Mouse (Mus musculus): ENCODE data around the gene Haus8. TPM values are rescaled to one million over a fixed set of nuclear protein-coding genes. Genes with fewer than 3 reads are reported as not detected.
"Not testable (repeated sequence)": the region's sequence is repeated elsewhere in the genome, so short reads cannot be mapped to it uniquely, and the experiment has no call there.

Haus8 gene
- polyA plus RNA-seq, 1 experiment from 2014 or later: 64.4 TPM

- no peak overlapping the region for H3K27ac ChIP-seq (replicated peaks; ENCODE audit: low read depth, low read length)
- H3K4me1 ChIP-seq (ENCODE audit: control insufficient read depth, insufficient read depth, low read length): no peaks in the 10 kb centered on the region
- ATAC-seq (replicated peaks; ENCODE audit: insufficient number of reproducible peaks, low FRiP score, low TSS enrichment, low read depth): no peak
- DNase-seq (ENCODE audit: low spot score): no peak
- H3K4me3 ChIP-seq (ENCODE audit: low read depth, low read length): no peak overlapping the region
- no peaks in the 10 kb centered on the region for H3K27me3 ChIP-seq (ENCODE audit: control insufficient read depth, insufficient read depth, low read length)
- no peak overlapping the region for H3K4me2 ChIP-seq (ENCODE audit: low read depth, low read length)
- H3K36me3 ChIP-seq (replicated peaks; ENCODE audit: control insufficient read depth, insufficient read depth, low read depth, low read length): no peaks in the 10 kb centered on the region; the same call in 1 of the 2 replicates
- whole genome bisulfite sequencing: 79% methylated on average over 2 of the region's 2 CpGs
- H3K9ac ChIP-seq (replicated peaks; ENCODE audit: low read length): no peak overlapping the region
- H3K9me3 ChIP-seq (replicated peaks; ENCODE audit: control insufficient read depth, low read length): no peaks in the 10 kb centered on the region
Measured at GRCm38 (mm10) chr8:71296188-71296621, 23.5 kb upstream of the Haus8 start.

GRCm38 (mm10) chr8:71293930-71294329 is 21.2 kb upstream of the Haus8 start:
- not testable (repeated sequence) for H3K4me2 ChIP-seq (ENCODE audit: low read depth, low read length); H3K4me3 ChIP-seq (ENCODE audit: low read depth, low read length); DNase-seq (ENCODE audit: low spot score); H3K9ac ChIP-seq (replicated peaks; ENCODE audit: low read length); ATAC-seq (replicated peaks; ENCODE audit: insufficient number of reproducible peaks, low FRiP score, low TSS enrichment, low read depth); H3K9me3 ChIP-seq (replicated peaks; ENCODE audit: control insufficient read depth, low read length); H3K4me1 ChIP-seq (ENCODE audit: control insufficient read depth, insufficient read depth, low read length); H3K27ac ChIP-seq (replicated peaks; ENCODE audit: low read depth, low read length); H3K27me3 ChIP-seq (ENCODE audit: control insufficient read depth, insufficient read depth, low read length); H3K36me3 ChIP-seq (replicated peaks; ENCODE audit: control insufficient read depth, insufficient read depth, low read depth, low read length)
- WGBS: 91% methylated on average over 3 of the region's 3 CpGs

DNA sequence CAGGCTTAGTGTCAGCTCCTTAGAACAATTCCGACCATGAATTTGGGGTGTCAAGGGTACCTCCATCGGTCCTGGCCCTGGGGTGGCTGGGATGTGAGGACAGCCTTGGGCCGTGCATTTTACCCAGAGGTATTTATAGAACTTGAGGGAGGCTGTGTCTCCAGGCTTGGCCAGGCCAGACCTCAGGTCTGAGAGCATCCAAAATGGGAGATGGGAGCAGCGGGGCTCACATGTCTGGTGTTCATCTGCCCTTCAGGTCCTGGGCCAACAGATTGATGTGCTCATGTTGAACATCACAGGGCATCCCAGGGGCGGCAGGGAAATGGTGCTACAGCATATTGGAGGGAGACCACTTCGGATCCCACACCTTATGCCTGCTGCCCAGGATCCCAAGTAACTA is 18.6 kb upstream of the Haus8 start:
- ATAC-seq (replicated peaks; ENCODE audit: insufficient number of reproducible peaks, low FRiP score, low TSS enrichment, low read depth) (no peak; the same call in 1 of the 2 replicates), DNase-seq (ENCODE audit: low spot score) (no peak)
- 90% methylated on average over 6 of the region's 6 CpGs for WGBS
- Histone ChIP-seq H3K27me3 (ENCODE audit: control insufficient read depth, insufficient read depth, low read length) (no peaks in the 10 kb centered on the region), H3K4me1 (ENCODE audit: control insufficient read depth, insufficient read depth, low read length) (no peaks in the 10 kb centered on the region), H3K36me3 (replicated peaks; ENCODE audit: control insufficient read depth, insufficient read depth, low read depth, low read length) (peaks cover 3% of the 10 kb centered on the region), H3K4me3 (ENCODE audit: low read depth, low read length) (no peak overlapping the region), H3K9me3 (replicated peaks; ENCODE audit: control insufficient read depth, low read length) (no peaks in the 10 kb centered on the region), H3K9ac (replicated peaks; ENCODE audit: low read length) (no peak overlapping the region), H3K27ac (replicated peaks; ENCODE audit: low read depth, low read length) (no peak overlapping the region), H3K4me2 (ENCODE audit: low read depth, low read length) (no peak overlapping the region)

GRCm38 (mm10) chr8:71290911-71291310 is 18.2 kb upstream of the Haus8 start:
- no peaks in the 10 kb centered on the region for H3K27me3 ChIP-seq (ENCODE audit: control insufficient read depth, insufficient read depth, low read length)
- WGBS: 96% methylated on average over 10 of the region's 10 CpGs
- DNase-seq (ENCODE audit: low spot score) (no peak), ATAC-seq (replicated peaks; ENCODE audit: insufficient number of reproducible peaks, low FRiP score, low TSS enrichment, low read depth) (no peak)
- H3K36me3 ChIP-seq (replicated peaks; ENCODE audit: control insufficient read depth, insufficient read depth, low read depth, low read length): peaks cover 3% of the 10 kb centered on the region
- no peak overlapping the region for H3K4me3 ChIP-seq (ENCODE audit: low read depth, low read length)
- H3K9ac ChIP-seq (replicated peaks; ENCODE audit: low read length): no peak overlapping the region
- no peaks in the 10 kb centered on the region for H3K4me1 ChIP-seq (ENCODE audit: control insufficient read depth, insufficient read depth, low read length)
- no peak overlapping the region for H3K4me2 ChIP-seq (ENCODE audit: low read depth, low read length)
- H3K27ac ChIP-seq (replicated peaks; ENCODE audit: low read depth, low read length): no peak overlapping the region
- H3K9me3 ChIP-seq (replicated peaks; ENCODE audit: control insufficient read depth, low read length): no peaks in the 10 kb centered on the region

DNA sequence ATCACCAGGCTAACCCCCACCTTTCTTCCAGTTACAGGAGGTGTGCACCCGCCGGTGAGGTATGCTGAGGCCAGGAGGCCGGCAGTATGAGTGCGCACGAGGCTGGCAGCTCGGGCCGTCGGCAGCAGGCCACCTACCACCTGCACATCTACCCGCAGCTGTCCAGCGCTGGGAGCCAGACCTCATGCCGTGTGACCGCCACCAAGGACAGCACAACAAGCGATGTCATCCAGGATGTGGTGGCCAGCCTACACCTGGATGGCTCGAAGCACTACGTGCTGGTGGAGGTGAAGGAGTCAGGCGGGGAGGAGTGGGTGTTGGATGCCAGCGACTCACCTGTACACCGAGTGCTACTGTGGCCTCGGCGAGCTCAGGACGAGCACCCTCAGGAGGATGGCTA is 17.5 kb upstream of the Haus8 start:
- no peaks in the 10 kb centered on the region for H3K4me1 ChIP-seq (ENCODE audit: control insufficient read depth, insufficient read depth, low read length)
- no peak overlapping the region for H3K4me2 ChIP-seq (ENCODE audit: low read depth, low read length)
- peaks cover 3% of the 10 kb centered on the region for H3K36me3 ChIP-seq (replicated peaks; ENCODE audit: control insufficient read depth, insufficient read depth, low read depth, low read length)
- 94% methylated on average over 21 of the region's 21 CpGs for WGBS
- ATAC-seq (replicated peaks; ENCODE audit: insufficient number of reproducible peaks, low FRiP score, low TSS enrichment, low read depth) (no peak), DNase-seq (ENCODE audit: low spot score) (no peak)
- H3K9ac ChIP-seq (replicated peaks; ENCODE audit: low read length): no peak overlapping the region
- H3K4me3 ChIP-seq (ENCODE audit: low read depth, low read length): no peak overlapping the region
- H3K27ac ChIP-seq (replicated peaks; ENCODE audit: low read depth, low read length): no peak overlapping the region
- no peaks in the 10 kb centered on the region for H3K9me3 ChIP-seq (replicated peaks; ENCODE audit: control insufficient read depth, low read length)
- no peaks in the 10 kb centered on the region for H3K27me3 ChIP-seq (ENCODE audit: control insufficient read depth, insufficient read depth, low read length)

DNA sequence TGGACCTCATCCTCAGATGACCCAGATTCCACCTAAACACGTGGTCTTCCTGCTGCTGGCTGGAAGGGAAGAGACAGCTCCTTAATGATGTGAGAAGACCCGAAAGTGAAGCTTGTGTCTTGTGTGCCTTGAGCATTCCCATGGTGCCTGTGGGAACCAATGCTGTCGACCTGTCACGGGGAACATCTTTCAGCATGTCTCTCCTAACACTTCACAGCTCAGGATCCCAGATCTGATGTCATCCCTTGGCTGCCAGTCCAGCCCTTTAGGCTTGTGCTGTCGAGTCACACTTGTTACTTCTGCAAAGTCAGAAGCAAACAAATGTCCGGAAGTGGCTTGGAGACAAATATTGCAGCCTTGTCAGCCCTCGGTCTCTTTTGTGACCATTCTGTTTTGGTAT is 16.4 kb upstream of the Haus8 start:
- Histone ChIP-seq H3K4me2 (ENCODE audit: low read depth, low read length) (no peak overlapping the region), H3K9me3 (replicated peaks; ENCODE audit: control insufficient read depth, low read length) (no peaks in the 10 kb centered on the region), H3K9ac (replicated peaks; ENCODE audit: low read length) (no peak overlapping the region), H3K27ac (replicated peaks; ENCODE audit: low read depth, low read length) (no peak overlapping the region), H3K27me3 (ENCODE audit: control insufficient read depth, insufficient read depth, low read length) (no peaks in the 10 kb centered on the region), H3K4me1 (ENCODE audit: control insufficient read depth, insufficient read depth, low read length) (no peaks in the 10 kb centered on the region), H3K36me3 (replicated peaks; ENCODE audit: control insufficient read depth, insufficient read depth, low read depth, low read length) (peaks cover 3% of the 10 kb centered on the region), H3K4me3 (ENCODE audit: low read depth, low read length) (no peak overlapping the region)
- no peak for ATAC-seq (replicated peaks; ENCODE audit: insufficient number of reproducible peaks, low FRiP score, low TSS enrichment, low read depth)
- WGBS: 84% methylated on average over 7 of the region's 7 CpGs
- no peak for DNase-seq (ENCODE audit: low spot score)

GRCm38 (mm10) chr8:71288441-71288949 is 15.8 kb upstream of the Haus8 start:
- Histone ChIP-seq H3K4me2 (ENCODE audit: low read depth, low read length) (no peak overlapping the region), H3K27ac (replicated peaks; ENCODE audit: low read depth, low read length) (no peak overlapping the region), H3K4me3 (ENCODE audit: low read depth, low read length) (no peak overlapping the region), H3K9me3 (replicated peaks; ENCODE audit: control insufficient read depth, low read length) (no peaks in the 10 kb centered on the region), H3K9ac (replicated peaks; ENCODE audit: low read length) (no peak overlapping the region), H3K36me3 (replicated peaks; ENCODE audit: control insufficient read depth, insufficient read depth, low read depth, low read length) (peaks cover 3% of the 10 kb centered on the region), H3K4me1 (ENCODE audit: control insufficient read depth, insufficient read depth, low read length) (no peaks in the 10 kb centered on the region), H3K27me3 (ENCODE audit: control insufficient read depth, insufficient read depth, low read length) (no peaks in the 10 kb centered on the region)
- 65% methylated on average over 3 of the region's 3 CpGs for WGBS
- DNase-seq (ENCODE audit: low spot score) (no peak), ATAC-seq (replicated peaks; ENCODE audit: insufficient number of reproducible peaks, low FRiP score, low TSS enrichment, low read depth) (no peak)

GRCm38 (mm10) chr8:71286223-71286622 is 13.5 kb upstream of the Haus8 start:
- DNase-seq (ENCODE audit: low spot score); H3K27me3 ChIP-seq (ENCODE audit: control insufficient read depth, insufficient read depth, low read length); H3K36me3 ChIP-seq (replicated peaks; ENCODE audit: control insufficient read depth, insufficient read depth, low read depth, low read length); H3K9me3 ChIP-seq (replicated peaks; ENCODE audit: control insufficient read depth, low read length); H3K27ac ChIP-seq (replicated peaks; ENCODE audit: low read depth, low read length); H3K9ac ChIP-seq (replicated peaks; ENCODE audit: low read length); H3K4me2 ChIP-seq (ENCODE audit: low read depth, low read length); ATAC-seq (replicated peaks; ENCODE audit: insufficient number of reproducible peaks, low FRiP score, low TSS enrichment, low read depth); H3K4me1 ChIP-seq (ENCODE audit: control insufficient read depth, insufficient read depth, low read length); H3K4me3 ChIP-seq (ENCODE audit: low read depth, low read length): not testable (repeated sequence)
- 80% methylated on average over 2 of the region's 2 CpGs for WGBS
